Mouse (Mus musculus): ENCODE measurements around the gene Rsph9.

- TF ChIP-seq CTCF (IDR thresholded peaks at IDR 0.05; ENCODE audit: control insufficient read depth, insufficient read depth, insufficient read length) = no peak
- TF ChIP-seq MYOG (IDR thresholded peaks at IDR 0.05; ENCODE audit: control insufficient read depth, extremely low read depth, insufficient read length) = no peak
Observed at GRCm38 (mm10) chr17:46123953-46124700, 19.9 kb downstream of the Rsph9 start.

Measured in C2C12 (cell line).